ENCODE assay signal across 27 mouse cellular contexts in the genomic region with DNA sequence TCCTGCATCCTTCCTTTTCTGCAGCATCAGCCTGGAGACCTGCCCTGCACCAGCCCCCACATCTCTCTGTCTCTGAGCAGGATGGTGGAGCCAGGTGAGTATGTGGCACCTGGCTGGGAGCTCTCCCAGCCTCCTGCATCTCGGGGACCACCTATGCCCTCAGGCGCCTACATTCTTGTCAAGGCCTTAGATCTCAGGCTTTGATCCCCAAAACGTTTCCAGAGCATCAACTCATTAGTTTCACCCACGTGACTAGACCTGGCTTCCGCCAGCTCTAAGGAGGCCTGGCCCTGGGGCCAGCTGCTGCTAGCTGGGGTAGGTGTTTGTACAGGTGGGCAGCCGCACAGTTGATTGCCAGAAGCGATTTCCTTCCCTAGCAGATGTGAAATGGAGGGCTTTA. TPM values are rescaled to one million over a fixed set of nuclear protein-coding genes. Genes with fewer than 3 reads are reported as not detected.
A peak's percentile ranks its signal among the peaks of the same experiment; 100 is the strongest.
DNase-seq lines count a peak whose midpoint lies in the region; ATAC-seq and TF ChIP-seq lines count a peak whose summit lies in the region.
"Had no signal": no experiment of that assay in that cellular context is flagged by ENCODE, and none has a peak within 500 bp of the region (broad histone marks: within the 10 kb centered on the region; RNA-seq: fewer than 3 reads in every experiment).

No protein-coding gene starts in this region.

- H3K9me3 ChIP-seq in kidney, embryonic 14.5 days (ENCODE audit: control insufficient read depth, low read length), result no peaks in the 10 kb centered on the region
- H3K9me3 ChIP-seq in embryonic facial prominence, embryonic 14.5 days (ENCODE audit: control insufficient read depth, low read length), result no peaks in the 10 kb centered on the region
- H3K9me3 ChIP-seq in limb, embryonic 14.5 days (ENCODE audit: control insufficient read depth, low read length), result no peaks in the 10 kb centered on the region
- no peaks in the 10 kb centered on the region for H3K9me3 ChIP-seq in intestine, embryonic 15.5 days
- H3K9me3 ChIP-seq: embryonic facial prominence, embryonic 15.5 days; G1E; hindbrain, embryonic 12.5 days; midbrain, embryonic 12.5 days; neural tube, embryonic 13.5 days had no signal

- H3K4me1 ChIP-seq in kidney, embryonic 14.5 days (ENCODE audit: control insufficient read depth, insufficient read depth, low read length), result no peaks in the 10 kb centered on the region
- no peaks in the 10 kb centered on the region for H3K4me1 ChIP-seq in embryonic facial prominence, embryonic 14.5 days (ENCODE audit: control insufficient read depth, insufficient read depth, low read length)
- H3K4me1 ChIP-seq in limb, embryonic 14.5 days (ENCODE audit: control insufficient read depth, insufficient read depth, low read length), result peaks cover 8% of the 10 kb centered on the region
- no peaks in the 10 kb centered on the region for H3K4me1 ChIP-seq in intestine, embryonic 15.5 days (replicated peaks)
- H3K4me1 ChIP-seq: heart, embryonic 12.5 days; midbrain, embryonic 12.5 days; neural tube, embryonic 13.5 days had no signal

- no peak overlapping the region for H3K4me3 ChIP-seq in kidney, embryonic 14.5 days (ENCODE audit: low read length)
- no peak overlapping the region for H3K4me3 ChIP-seq in embryonic facial prominence, embryonic 14.5 days (ENCODE audit: low read depth, low read length)
- H3K4me3 ChIP-seq in limb, embryonic 14.5 days (replicated peaks; ENCODE audit: low read length), result no peak overlapping the region
- H3K4me3 ChIP-seq in intestine, embryonic 15.5 days (replicated peaks), result no peak overlapping the region
- H3K4me3 ChIP-seq: embryonic facial prominence, embryonic 15.5 days; heart, embryonic 12.5 days; hindbrain, embryonic 12.5 days; layer of hippocampus, adult 2 months; midbrain, embryonic 12.5 days; neural tube, embryonic 13.5 days had no signal

- H3K4me2 ChIP-seq in kidney, embryonic 14.5 days (replicated peaks; ENCODE audit: low read depth, low read length), result no peak overlapping the region
- H3K4me2 ChIP-seq in embryonic facial prominence, embryonic 14.5 days (ENCODE audit: low read depth, low read length), result no peak overlapping the region
- no peak overlapping the region for H3K4me2 ChIP-seq in limb, embryonic 14.5 days (replicated peaks; ENCODE audit: low read depth, low read length, severe bottlenecking)
- H3K4me2 ChIP-seq in intestine, embryonic 15.5 days (replicated peaks), result no peak overlapping the region
- H3K4me2 ChIP-seq: embryonic facial prominence, embryonic 15.5 days; heart, embryonic 12.5 days; hindbrain, embryonic 12.5 days; midbrain, embryonic 12.5 days; neural tube, embryonic 13.5 days had no signal

- DNase-seq in kidney, postnatal 36 days, result no peak
- peak; percentile 48 for DNase-seq in embryo, embryonic 10.5 days (ENCODE audit: low spot score)
- DNase-seq in embryonic facial prominence, embryonic 14.5 days (ENCODE audit: low spot score), result peak; percentile 75
- DNase-seq in limb, embryonic 14.5 days (ENCODE audit: low spot score), result peak; percentile 60
- DNase-seq in gastrocnemius, adult 8-10 months (ENCODE audit: low spot score in 2 of 2), result no peak
- DNase-seq in cerebellum, postnatal 25 days, result no peak
- DNase-seq: adrenal gland, postnatal 10 days; cerebellum, postnatal 10 days; heart, postnatal 14 days; left cerebral cortex, postnatal 4 days; right cerebral cortex, adult 18-20 months; thymus, postnatal 4 days had no signal

- H3K9ac ChIP-seq in kidney, embryonic 14.5 days (ENCODE audit: low read depth, low read length), result no peak overlapping the region
- no peak overlapping the region for H3K9ac ChIP-seq in embryonic facial prominence, embryonic 14.5 days (ENCODE audit: low read depth, low read length)
- H3K9ac ChIP-seq in limb, embryonic 14.5 days (ENCODE audit: low read depth, low read length, severe bottlenecking), result no peak overlapping the region
- no peak overlapping the region for H3K9ac ChIP-seq in intestine, embryonic 15.5 days
- H3K9ac ChIP-seq: embryonic facial prominence, embryonic 15.5 days; heart, embryonic 12.5 days; hindbrain, embryonic 12.5 days; midbrain, embryonic 12.5 days; neural tube, embryonic 13.5 days had no signal

- WGBS in kidney, embryonic 14.5 days, result 45% methylated on average over 7 of the region's 7 CpGs
- 18% methylated on average over 7 of the region's 7 CpGs for WGBS in embryonic facial prominence, embryonic 14.5 days
- WGBS in limb, embryonic 14.5 days, result 13% methylated on average over 7 of the region's 7 CpGs
- WGBS in intestine, embryonic 15.5 days, result 47% methylated on average over 7 of the region's 7 CpGs

- ATAC-seq in kidney, embryonic 14.5 days (ENCODE audit: low FRiP score, low TSS enrichment), result peak; percentile 69; the same call in 1 of the 2 replicates
- 0 out of 2 replicates have a peak, but pooled peaks have one; percentile 41 for ATAC-seq in embryonic facial prominence, embryonic 14.5 days (ENCODE audit: low read depth)
- no peak for ATAC-seq in limb, embryonic 14.5 days (ENCODE audit: low FRiP score, low read depth)
- no peak for ATAC-seq in intestine, embryonic 15.5 days
- ATAC-seq: activated CD4-positive, CD25-positive, alpha-beta regulatory T cell, adult 4 months; intestine, embryonic 16.5 days; lung, postnatal 0 days had no signal

- no peaks in the 10 kb centered on the region for H3K27me3 ChIP-seq in kidney, embryonic 14.5 days (ENCODE audit: control insufficient read depth, insufficient read depth, low read length)
- H3K27me3 ChIP-seq in embryonic facial prominence, embryonic 14.5 days (replicated peaks; ENCODE audit: control insufficient read depth, insufficient read depth, low read length), result no peaks in the 10 kb centered on the region
- H3K27me3 ChIP-seq in limb, embryonic 14.5 days (ENCODE audit: control insufficient read depth, insufficient read depth, low read length), result no peaks in the 10 kb centered on the region
- H3K27me3 ChIP-seq in intestine, embryonic 15.5 days (replicated peaks), result no peaks in the 10 kb centered on the region
- H3K27me3 ChIP-seq: embryonic facial prominence, embryonic 15.5 days; heart, embryonic 12.5 days; hindbrain, embryonic 12.5 days; midbrain, embryonic 12.5 days; neural tube, embryonic 13.5 days had no signal

- TF ChIP-seq POLR2A in limb, embryonic 14.5 days (IDR thresholded peaks at IDR 0.05; ENCODE audit: borderline replicate concordance, extremely low read depth, insufficient read depth, insufficient read length), result no peak

- H3K36me3 ChIP-seq in kidney, embryonic 14.5 days (ENCODE audit: control insufficient read depth, insufficient read depth, low read length), result no peaks in the 10 kb centered on the region
- no peaks in the 10 kb centered on the region for H3K36me3 ChIP-seq in embryonic facial prominence, embryonic 14.5 days (ENCODE audit: control insufficient read depth, insufficient read depth, low read length)
- H3K36me3 ChIP-seq in limb, embryonic 14.5 days (ENCODE audit: control insufficient read depth, insufficient read depth, low read length), result no peaks in the 10 kb centered on the region
- H3K36me3 ChIP-seq in intestine, embryonic 15.5 days, result no peaks in the 10 kb centered on the region
- H3K36me3 ChIP-seq: embryonic facial prominence, embryonic 15.5 days; G1E; heart, embryonic 12.5 days; hindbrain, embryonic 12.5 days; midbrain, embryonic 12.5 days; neural tube, embryonic 13.5 days had no signal

- no peak overlapping the region for H3K27ac ChIP-seq in kidney, embryonic 14.5 days (ENCODE audit: low read depth, low read length)
- H3K27ac ChIP-seq in embryonic facial prominence, embryonic 14.5 days (replicated peaks; ENCODE audit: low read depth, low read length), result no peak overlapping the region
- no peak overlapping the region for H3K27ac ChIP-seq in limb, embryonic 14.5 days (replicated peaks; ENCODE audit: low read depth, low read length)
- H3K27ac ChIP-seq in intestine, embryonic 15.5 days, result no peak overlapping the region
- H3K27ac ChIP-seq: embryonic facial prominence, embryonic 15.5 days; hindbrain, embryonic 12.5 days; layer of hippocampus, adult 2 months; midbrain, embryonic 12.5 days; neural tube, embryonic 13.5 days had no signal

RNA-seq across cellular contexts. Expression of gene 6030452D12Rik, which starts 30.8 kb away (rescaled TPM):
- not detected in 2 replicates for polyA plus RNA-seq in kidney, embryonic 14.5 days (2014; fragmentation: Nextera tagmentation; extraction: Ambion mirVana)
- polyA plus RNA-seq in embryonic facial prominence, embryonic 14.5 days (2014; fragmentation: Nextera tagmentation; extraction: Ambion mirVana), result not detected in 2 replicates
- polyA plus RNA-seq in limb, embryonic 14.5 days (2012; rRNA removed), result not detected in 2 replicates
- not detected in 2 replicates for polyA plus RNA-seq in limb, embryonic 14.5 days (2014; fragmentation: Nextera tagmentation; extraction: Ambion mirVana)
- total RNA-seq in gastrocnemius, adult 8-10 months (2022), result not detected
- not detected in 2 replicates for polyA plus RNA-seq in intestine, embryonic 15.5 days (2015; fragmentation: Nextera tagmentation; extraction: Ambion mirVana)
- total RNA-seq: adrenal gland, postnatal 10 days; G1E; gastrocnemius, postnatal 4 days; heart, postnatal 14 days; layer of hippocampus, adult 2 months; left cerebral cortex, postnatal 4 days had no signal
- polyA plus RNA-seq: activated CD4-positive, CD25-positive, alpha-beta regulatory T cell, adult 4 months; embryonic facial prominence, embryonic 15.5 days; G1E; heart, embryonic 12.5 days; hindbrain, embryonic 12.5 days; intestine, embryonic 16.5 days; kidney, embryonic 16.5 days; liver, embryonic 16.5 days; lung, postnatal 0 days; midbrain, embryonic 12.5 days; neural tube, embryonic 13.5 days had no signal

RNA-seq across cellular contexts. Expression of gene Cdh3, which starts 41.2 kb away (rescaled TPM):
- polyA plus RNA-seq in kidney, embryonic 14.5 days (2014; fragmentation: Nextera tagmentation; extraction: Ambion mirVana), result 18.2 and 21.1 TPM in 2 replicates
- polyA plus RNA-seq in embryonic facial prominence, embryonic 14.5 days (2014; fragmentation: Nextera tagmentation; extraction: Ambion mirVana), result 9.8 and 15.5 TPM in 2 replicates
- polyA plus RNA-seq in limb, embryonic 14.5 days (2012; rRNA removed), result 49.5 and 60.4 TPM in 2 replicates
- 23.0 and 25.0 TPM in 2 replicates for polyA plus RNA-seq in limb, embryonic 14.5 days (2014; fragmentation: Nextera tagmentation; extraction: Ambion mirVana)
- total RNA-seq in gastrocnemius, adult 8-10 months (2022), result under 1 TPM in 1 of 4 experiments, not detected in 3; 0.05 TPM
- polyA plus RNA-seq in intestine, embryonic 15.5 days (2015; fragmentation: Nextera tagmentation; extraction: Ambion mirVana), result 16.2 and 17.5 TPM in 2 replicates
- total RNA-seq: layer of hippocampus, adult 2 months had no signal
- polyA plus RNA-seq: activated CD4-positive, CD25-positive, alpha-beta regulatory T cell, adult 4 months; G1E had no signal

RNA-seq across cellular contexts. Expression of gene Zfp90, which starts 54.4 kb away (rescaled TPM):
- 15.9 and 19.5 TPM in 2 replicates for polyA plus RNA-seq in kidney, embryonic 14.5 days (2014; fragmentation: Nextera tagmentation; extraction: Ambion mirVana)
- polyA plus RNA-seq in embryonic facial prominence, embryonic 14.5 days (2014; fragmentation: Nextera tagmentation; extraction: Ambion mirVana), result 18.4 and 22.9 TPM in 2 replicates
- 15.2 and 19.7 TPM in 2 replicates for polyA plus RNA-seq in limb, embryonic 14.5 days (2012; rRNA removed)
- polyA plus RNA-seq in limb, embryonic 14.5 days (2014; fragmentation: Nextera tagmentation; extraction: Ambion mirVana), result 20.6 and 26.5 TPM in 2 replicates
- total RNA-seq in gastrocnemius, adult 8-10 months (2022), result 1 to 10 TPM in 2 of 4 experiments, under 1 TPM in 2; 0.63 to 1.1 (median 0.87) TPM
- polyA plus RNA-seq in intestine, embryonic 15.5 days (2015; fragmentation: Nextera tagmentation; extraction: Ambion mirVana), result 13.9 and 15.3 TPM in 2 replicates
- polyA plus RNA-seq: G1E had no signal

Comparison
In these comparisons a context has a peak if more than half of its experiments do, and no peak if none do; other contexts are left out.
1. ATAC-seq: peak in kidney, embryonic 14.5 days (single experiment) and embryonic facial prominence, embryonic 14.5 days (single experiment); none in limb, embryonic 14.5 days (single experiment) and intestine, embryonic 15.5 days (single experiment).
2. DNase-seq: peak in embryo, embryonic 10.5 days (single experiment), embryonic facial prominence, embryonic 14.5 days (single experiment) and limb, embryonic 14.5 days (single experiment); none in kidney, postnatal 36 days (0 of 2), gastrocnemius, adult 8-10 months (0 of 2) and cerebellum, postnatal 25 days (0 of 2).